Mouse (Mus musculus) stomach, embryonic 16.5 days (tissue): Measurements from ENCODE around the gene Zbtb45. TPM values are rescaled to one million over a fixed set of nuclear protein-coding genes. Genes with fewer than 3 reads are reported as not detected.

Experiments
- ATAC-seq: fragments of 200-750 bp; cut with Nextera tagmentation; 2 replicates; pipeline ENCODE4 v1.8.0; 2017; ENCODE audit warnings: moderate number of reproducible peaks, moderate TSS enrichment; ENCODE audit not compliant: insufficient read depth, low FRiP score
- H3K27ac ChIP-seq: fragments of 300-500 bp; sonication (generic); 2 replicates; pipeline ENCODE4 v1.5.1; 2014; ENCODE audit warnings: low read length
- H3K27me3 ChIP-seq: fragments of 300-500 bp; sonication (generic); 2 replicates; pipeline ENCODE4 v1.6.1; 2014; ENCODE audit warnings: low read length, control low read depth, mixed read lengths; ENCODE audit not compliant: control insufficient read depth, insufficient read depth
- H3K36me3 ChIP-seq: fragments of 300-500 bp; sonication (generic); 2 replicates; pipeline ENCODE4 v1.6.1; 2014; ENCODE audit warnings: low read length; ENCODE audit not compliant: control insufficient read depth, insufficient read depth
- H3K4me1 ChIP-seq: fragments of 300-500 bp; sonication (generic); 2 replicates; pipeline ENCODE4 v1.6.1; 2014; ENCODE audit warnings: low read length, control low read depth, mixed read lengths; ENCODE audit not compliant: control insufficient read depth, insufficient read depth
- H3K4me2 ChIP-seq: fragments of 300-500 bp; sonication (generic); 2 replicates; pipeline ENCODE4 v1.6.1; 2014; ENCODE audit warnings: low read depth, low read length, mixed read lengths
- H3K4me3 ChIP-seq: fragments of 300-500 bp; sonication (generic); replicated peaks from 2 replicates; pipeline ENCODE4 v1.5.1; 2014; ENCODE audit warnings: mild to moderate bottlenecking, low read length
- H3K9ac ChIP-seq: fragments of 300-500 bp; sonication (generic); 2 replicates; pipeline ENCODE4 v1.6.1; 2014; ENCODE audit warnings: low read length
- H3K9me3 ChIP-seq: fragments of 300-500 bp; sonication (generic); replicated peaks from 2 replicates; pipeline ENCODE4 v1.6.1; 2016; ENCODE audit warnings: low read length, control low read depth; ENCODE audit not compliant: control insufficient read depth
- WGBS: fragments of 180-500 bp; shearing (Covaris S2); extraction: QIAGEN DNeasy Blood & Tissue Kit; methylation state at CpG from one replicate; pipeline ENCODE4 v1.1.7; 2014; 5-methylcytosine and 5-hydroxymethylcytosine counted together
- polyA plus RNA-seq: library from polyadenylated mRNA; unstranded; fragments of >200 nt; fragmentation: Nextera tagmentation; extraction: Ambion mirVana; gene quantifications from 2 replicates; pipeline ENCODE4 v1.2.1, GENCODE M21; 2015

The Zbtb45 gene
- polyA plus RNA-seq, 1 experiment from 2014 or later = 18.4 TPM

- Histone ChIP-seq H3K36me3 (no peaks in the 10 kb centered on the region), H3K9me3 (peaks cover 11% of the 10 kb centered on the region; the same call in 1 of the 2 replicates), H3K4me2 (peak overlapping the region; percentile 97), H3K27me3 (peaks cover 30% of the 10 kb centered on the region), H3K27ac (no peak overlapping the region), H3K4me3 (peak overlapping the region; percentile 53), H3K9ac (peak overlapping the region; percentile 71), H3K4me1 (peaks cover 11% of the 10 kb centered on the region)
- 3% methylated on average over 23 of the region's 23 CpGs for WGBS
- peak; percentile 8; the same call in 1 of the 2 replicates for ATAC-seq
These were observed 34.4 kb upstream of the Zbtb45 start for GRCm38 (mm10) chr7:13044254-13044625.

GRCm38 (mm10) chr7:13043445-13044253 lies 33.8 kb upstream of the Zbtb45 start:
- Histone ChIP-seq H3K36me3 (no peaks in the 10 kb centered on the region), H3K4me2 (peak overlapping the region; percentile 97), H3K9me3 (peaks cover 11% of the 10 kb centered on the region; the same call in 1 of the 2 replicates), H3K4me1 (peaks cover 15% of the 10 kb centered on the region), H3K9ac (peak overlapping the region; percentile 71), H3K4me3 (peak overlapping the region; percentile 53), H3K27ac (no peak overlapping the region), H3K27me3 (peaks cover 30% of the 10 kb centered on the region)
- 5% methylated on average over 88 of the region's 88 CpGs for WGBS
- ATAC-seq = peak; percentile 46; the same call in 1 of the 2 replicates

- WGBS = 45% methylated on average over 16 of the region's 16 CpGs
- no peak for ATAC-seq
- no peaks in the 10 kb centered on the region for H3K36me3 ChIP-seq
- peaks cover 30% of the 10 kb centered on the region for H3K27me3 ChIP-seq
- H3K9ac ChIP-seq = peak overlapping the region; percentile 71; the same call in 1 of the 2 replicates
- H3K4me2 ChIP-seq = peak overlapping the region; percentile 97; the same call in 1 of the 2 replicates
- no peak overlapping the region for H3K27ac ChIP-seq
- H3K4me3 ChIP-seq = peak overlapping the region; percentile 53
- H3K9me3 ChIP-seq = peaks cover 11% of the 10 kb centered on the region; the same call in 1 of the 2 replicates
- peaks cover 15% of the 10 kb centered on the region for H3K4me1 ChIP-seq
These were observed 33.2 kb upstream of the Zbtb45 start for GRCm38 (mm10) chr7:13043120-13043444.

DNA sequence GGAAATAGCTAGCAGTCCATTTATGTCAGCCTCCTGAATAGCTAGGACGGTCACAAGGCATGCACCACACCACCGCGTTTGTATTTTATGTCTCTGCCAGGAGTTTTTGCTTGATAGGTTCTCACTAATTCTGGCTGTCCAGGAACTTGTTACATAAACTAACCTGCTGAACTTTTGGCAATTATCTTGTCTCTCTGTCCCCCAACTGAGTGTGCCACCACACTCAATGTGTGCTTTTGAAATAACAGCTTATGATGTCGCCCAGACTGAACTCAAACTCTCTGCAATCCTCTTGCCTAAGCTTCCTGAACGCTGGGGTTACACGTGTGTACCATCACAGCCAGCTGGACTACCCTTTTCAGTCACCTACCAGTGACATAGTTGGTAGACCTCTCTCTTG lies 32.7 kb upstream of the Zbtb45 start:
- no peak overlapping the region for H3K27ac ChIP-seq
- H3K4me3 ChIP-seq = no peak overlapping the region
- peaks cover 11% of the 10 kb centered on the region; the same call in 1 of the 2 replicates for H3K9me3 ChIP-seq
- H3K27me3 ChIP-seq = peaks cover 30% of the 10 kb centered on the region
- no peak for ATAC-seq
- 75% methylated on average over 6 of the region's 6 CpGs for WGBS
- H3K9ac ChIP-seq = no peak overlapping the region
- H3K4me1 ChIP-seq = peaks cover 15% of the 10 kb centered on the region
- no peaks in the 10 kb centered on the region for H3K36me3 ChIP-seq
- no peak overlapping the region for H3K4me2 ChIP-seq

- Histone ChIP-seq H3K27me3 (peaks cover 30% of the 10 kb centered on the region), H3K4me1 (peaks cover 24% of the 10 kb centered on the region), H3K4me2 (no peak overlapping the region), H3K9ac (no peak overlapping the region), H3K4me3 (no peak overlapping the region), H3K9me3 (peaks cover 11% of the 10 kb centered on the region; the same call in 1 of the 2 replicates), H3K27ac (no peak overlapping the region), H3K36me3 (no peaks in the 10 kb centered on the region)
- ATAC-seq = no peak
- 68% methylated on average over 1 of the region's 1 CpGs for WGBS
These were observed 31.4 kb upstream of the Zbtb45 start for GRCm38 (mm10) chr7:13041256-13041655.

GRCm38 (mm10) chr7:13039181-13039580 lies 29.3 kb upstream of the Zbtb45 start:
- H3K9me3 ChIP-seq = peaks cover 11% of the 10 kb centered on the region; the same call in 1 of the 2 replicates
- peak overlapping the region; percentile 97 for H3K9ac ChIP-seq
- H3K4me3 ChIP-seq = peak overlapping the region; percentile 81
- no peak for ATAC-seq
- peak overlapping the region; percentile 68 for H3K4me2 ChIP-seq
- peaks cover 31% of the 10 kb centered on the region for H3K4me1 ChIP-seq
- H3K27ac ChIP-seq = peak overlapping the region; percentile 99; the same call in 1 of the 2 replicates
- WGBS = 74% methylated on average over 1 of the region's 1 CpGs
- H3K36me3 ChIP-seq = peaks cover 9% of the 10 kb centered on the region
- peaks cover 18% of the 10 kb centered on the region for H3K27me3 ChIP-seq

GRCm38 (mm10) chr7:13038621-13039169 lies 28.9 kb upstream of the Zbtb45 start:
- Histone ChIP-seq H3K9me3 (peaks cover 11% of the 10 kb centered on the region; the same call in 1 of the 2 replicates), H3K4me1 (peaks cover 31% of the 10 kb centered on the region), H3K27me3 (peaks cover 13% of the 10 kb centered on the region), H3K36me3 (peaks cover 9% of the 10 kb centered on the region), H3K4me2 (peak overlapping the region; percentile 68), H3K9ac (peak overlapping the region; percentile 97), H3K27ac (peak overlapping the region; percentile 99), H3K4me3 (peak overlapping the region; percentile 81)
- no peak for ATAC-seq
- 19% methylated on average over 15 of the region's 15 CpGs for WGBS

- peak; percentile 95 for ATAC-seq
- H3K4me1 ChIP-seq = peaks cover 35% of the 10 kb centered on the region
- peak within 1 kb of the TSS; percentile 90 for H3K4me2 ChIP-seq
- peaks cover 9% of the 10 kb centered on the region for H3K36me3 ChIP-seq
- H3K27me3 ChIP-seq = peaks cover 6% of the 10 kb centered on the region
- peak within 1 kb of the TSS; percentile 99 for H3K27ac ChIP-seq
- H3K9ac ChIP-seq = peak within 1 kb of the TSS; percentile 97
- H3K9me3 ChIP-seq = peaks cover 5% of the 10 kb centered on the region; the same call in 1 of the 2 replicates
- peak within 1 kb of the TSS; percentile 81 for H3K4me3 ChIP-seq
- under 1% methylated on average over 63 of the region's 65 CpGs for WGBS
These were observed 28.2 kb upstream of the Zbtb45 start, which contains the start of gene Ube2m for GRCm38 (mm10) chr7:13037901-13038555. TSS of gene Ube2m (minus strand) at chr7:13038275.
